Comparison of ENCODE assay signal across 8 mouse cellular contexts in the genomic region with DNA sequence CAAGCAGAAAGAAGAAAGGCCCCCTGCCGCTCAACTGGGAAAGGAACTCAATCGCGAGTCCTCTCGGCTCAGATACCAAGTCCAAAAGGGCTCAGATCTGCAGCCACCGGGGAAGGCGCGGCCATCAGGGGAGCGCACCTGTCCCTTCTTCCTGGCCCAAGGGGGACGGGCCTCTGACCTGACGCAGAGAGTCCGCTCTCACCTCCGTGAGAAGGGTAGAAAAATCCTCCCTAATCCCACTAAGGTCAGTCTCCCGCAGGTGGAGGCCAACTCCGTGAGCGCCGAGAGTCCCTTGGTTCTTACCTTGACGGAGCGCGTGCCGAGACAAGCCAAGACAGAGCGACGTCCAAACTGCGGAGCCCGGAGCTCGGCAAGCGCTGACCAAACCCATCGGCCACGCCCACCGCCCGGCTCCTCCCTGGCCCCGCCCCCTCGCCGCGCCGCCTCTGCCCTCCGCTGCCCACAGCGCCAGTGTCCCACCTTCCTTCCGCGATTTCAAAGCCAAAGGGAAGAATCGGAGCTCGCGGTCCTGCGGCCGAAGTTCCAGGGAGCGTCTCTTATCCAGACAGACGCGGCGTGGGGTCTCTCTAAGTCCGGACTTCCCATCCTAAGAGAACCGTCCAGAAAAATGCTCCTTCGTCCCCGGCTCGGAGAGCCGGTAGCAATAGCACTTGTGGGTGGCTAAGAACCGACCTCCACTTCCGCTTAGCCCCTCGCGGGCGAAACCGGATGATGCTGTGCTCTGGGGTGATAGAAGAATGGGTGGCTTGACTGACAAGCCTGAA. TPM values are rescaled to one million over a fixed set of nuclear protein-coding genes. Genes with fewer than 3 reads are reported as not detected.
A peak's percentile ranks its signal among the peaks of the same experiment; 100 is the strongest.
DNase-seq lines count a peak whose midpoint lies in the region; ATAC-seq and TF ChIP-seq lines count a peak whose summit lies in the region.

TSS of gene Tec (minus strand) at position 393 of the 785 bp plus-strand sequence.

- peaks cover 7% of the 10 kb centered on the region; the same call in 1 of the 2 replicates for H3K4me1 ChIP-seq in forebrain, embryonic 14.5 days (ENCODE audit: control insufficient read depth, insufficient read depth, low read length)
- H3K4me1 ChIP-seq in lung, embryonic 14.5 days (ENCODE audit: insufficient read depth) = no peaks in the 10 kb centered on the region

- H3K9ac ChIP-seq in forebrain, embryonic 14.5 days (ENCODE audit: low read length) = peak within 1 kb of the TSS; percentile 52
- peak within 1 kb of the TSS; percentile 45 for H3K9ac ChIP-seq in lung, embryonic 14.5 days

- H3K36me3 ChIP-seq in forebrain, embryonic 14.5 days (ENCODE audit: control insufficient read depth, insufficient read depth, low read length) = no peaks in the 10 kb centered on the region
- no peaks in the 10 kb centered on the region for H3K36me3 ChIP-seq in lung, embryonic 14.5 days (ENCODE audit: insufficient read depth)

- peak within 1 kb of the TSS; percentile 40 for H3K4me3 ChIP-seq in forebrain, embryonic 14.5 days (ENCODE audit: low read depth, low read length)
- H3K4me3 ChIP-seq in lung, embryonic 14.5 days (ENCODE audit: low read depth, low read length) = peak within 1 kb of the TSS; percentile 53

- TF ChIP-seq CTCF in lung, embryonic 14.5 days (IDR thresholded peaks at IDR 0.05; ENCODE audit: low read depth) = 0 out of 2 replicates have a peak, but pooled peaks have one; percentile 5

- DNase-seq in ES-CJ7 (ENCODE audit: low read depth, low spot score) = peak; percentile 77
- peak; percentile 79 for DNase-seq in cerebellum, adult 11-12 months
- peak; percentile 75 for DNase-seq in forebrain, embryonic 14.5 days (ENCODE audit: low spot score)
- peak; percentile 93 for DNase-seq in heart, postnatal 14 days
- DNase-seq in layer of hippocampus, adult 18-20 months (ENCODE audit: low spot score in 2 of 2) = peak; percentile 34 to 66
- DNase-seq in lung, embryonic 14.5 days = peak; percentile 91
- peak; percentile 81 to 82 for DNase-seq in thymus, adult 18-20 months

- peak within 1 kb of the TSS; percentile 79 for H3K4me2 ChIP-seq in forebrain, embryonic 14.5 days (ENCODE audit: low read length)
- H3K4me2 ChIP-seq in lung, embryonic 14.5 days = peak within 1 kb of the TSS; percentile 83

- no peak within 1 kb of the TSS for H3K27ac ChIP-seq in forebrain, embryonic 14.5 days (ENCODE audit: low read depth, low read length)
- no peak within 1 kb of the TSS for H3K27ac ChIP-seq in lung, embryonic 14.5 days (ENCODE audit: low read depth)

- no peaks in the 10 kb centered on the region for H3K9me3 ChIP-seq in forebrain, embryonic 14.5 days (replicated peaks; ENCODE audit: control insufficient read depth, low read length)
- H3K9me3 ChIP-seq in lung, embryonic 14.5 days (ENCODE audit: low read depth, low read length) = no peaks in the 10 kb centered on the region

- peak; percentile 96 for ATAC-seq in forebrain, embryonic 14.5 days
- ATAC-seq in lung, embryonic 14.5 days (ENCODE audit: insufficient read depth) = peak; percentile 96
- ATAC-seq in neutrophil, adult 5-6 weeks (ENCODE audit: extremely low read depth, insufficient number of reproducible peaks, low FRiP score, poor library complexity, severe bottlenecking) = peak; percentile 66

- H3K27me3 ChIP-seq in forebrain, embryonic 14.5 days (replicated peaks; ENCODE audit: control insufficient read depth, insufficient read depth, low read length) = peaks cover 18% of the 10 kb centered on the region
- H3K27me3 ChIP-seq in lung, embryonic 14.5 days (ENCODE audit: insufficient read depth, low read length) = peaks cover 13% of the 10 kb centered on the region; the same call in 1 of the 2 replicates

- intact Hi-C loops in heart, postnatal 14 days (cut with DNase I) = no loop called here

- under 1% methylated on average over 60 of the region's 60 CpGs for WGBS in forebrain, embryonic 14.5 days
- under 1% methylated on average over 60 of the region's 60 CpGs for WGBS in lung, embryonic 14.5 days

RNA-seq across cellular contexts. Expression of gene Tec, which starts in this region (rescaled TPM):
- polyA plus RNA-seq in forebrain, embryonic 14.5 days (2014; fragmentation: Nextera tagmentation; extraction: Ambion mirVana) = 4.3 and 5.1 TPM in 2 replicates
- total RNA-seq in heart, postnatal 14 days (2021) = 10 to 100 TPM; 11.0 to 11.9 TPM
- total RNA-seq in layer of hippocampus, adult 18-20 months (2021) = 1 to 10 TPM; 1.2 to 1.7 TPM
- polyA plus RNA-seq in lung, embryonic 14.5 days (2014; fragmentation: Nextera tagmentation; extraction: Ambion mirVana) = 3.5 and 3.8 TPM in 2 replicates
- total RNA-seq in neutrophil, adult 5-6 weeks (2017) = 145 and 155 TPM in 2 replicates

Comparison
In these comparisons a context has a peak if more than half of its experiments do, and no peak if none do; other contexts are left out.
1. RNA of gene Tec (total RNA-seq): 145 to 155 TPM in neutrophil, adult 5-6 weeks; 11.0 to 11.9 TPM in heart, postnatal 14 days and 1.2 to 1.7 TPM in layer of hippocampus, adult 18-20 months; every median in the first group is over 10 times any median in the second.
2. Peak in every context shown above with its lines, with median percentiles within 50 percentile points of each other: DNase-seq and ATAC-seq.